Mouse (Mus musculus) thymus, postnatal 4 days (tissue): ENCODE measurements around the gene Gm8094.
A peak's percentile ranks its signal among the peaks of the same experiment; 100 is the strongest.
"Not testable (repeated sequence)": the region's sequence is repeated elsewhere in the genome, so short reads cannot be mapped to it uniquely, and the experiment has no call there.

Source experiments
- DNase-seq: peaks from one replicate; pipeline ENCODE4 v3.0.0; 2021

Gene Gm8094

DNA sequence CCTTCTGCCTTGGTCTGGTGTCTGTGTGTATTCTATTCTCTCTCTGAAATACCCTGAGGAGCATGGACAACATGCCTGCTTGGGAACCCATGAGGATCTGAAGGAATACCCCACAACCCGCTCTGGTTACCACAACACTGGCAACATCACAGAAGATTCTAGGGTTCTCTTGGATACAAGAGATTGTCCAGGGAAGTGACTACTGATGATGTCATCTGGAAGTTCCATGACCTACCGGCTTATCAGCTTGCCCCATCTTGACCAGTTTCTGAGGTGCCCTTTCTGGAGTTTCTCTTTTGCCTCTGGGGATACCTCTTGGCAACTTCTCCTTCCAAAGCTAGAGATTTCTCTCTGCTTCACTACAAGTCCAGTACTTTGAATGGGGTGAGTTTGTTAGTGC, at the start of gene Gm8094:
Gene Gm8094 (minus strand): TSS at position 101 of the 400 bp plus-strand sequence.
- not testable (repeated sequence) for DNase-seq

DNA sequence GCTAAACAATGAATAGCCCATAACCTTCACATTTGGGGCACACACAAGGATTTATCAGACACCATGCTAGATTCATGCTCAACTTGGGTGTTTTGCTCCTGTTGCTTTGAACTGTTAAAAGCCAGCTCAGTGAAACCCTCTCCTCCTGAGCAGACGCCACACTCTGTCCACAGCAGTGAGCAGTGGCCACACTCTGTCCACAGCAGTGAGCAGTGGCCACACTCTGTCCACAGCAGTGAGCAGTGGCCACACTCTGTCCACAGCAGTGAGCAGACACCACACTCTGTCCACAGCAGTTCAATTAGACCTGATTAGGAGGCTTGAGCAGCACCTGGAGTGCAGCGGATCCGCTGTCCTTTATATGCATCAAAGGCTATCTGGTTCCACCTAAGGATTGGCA, 43.2 kb upstream of the Gm8094 start:
- not testable (repeated sequence) for DNase-seq

DNA sequence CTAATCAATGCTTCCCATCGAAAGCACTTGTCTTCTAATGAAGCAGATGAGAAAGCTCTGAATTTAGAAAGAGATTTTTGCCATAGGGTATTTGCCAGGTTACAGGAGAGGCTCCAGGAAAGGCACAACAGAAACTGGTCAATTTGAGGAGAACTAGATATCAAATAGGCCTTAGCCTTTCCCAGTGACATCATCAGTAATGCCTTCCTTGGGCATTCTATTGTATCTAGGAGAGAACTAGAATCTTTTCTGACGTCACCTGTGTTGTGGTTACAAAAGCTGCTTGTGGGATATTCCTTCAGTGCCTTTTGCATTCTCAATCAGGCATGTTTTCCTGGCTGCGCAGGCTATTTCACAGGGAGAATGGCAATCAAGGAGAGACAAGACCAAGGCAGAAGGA, 23.9 kb upstream of the Gm8094 start, which contains the start of gene Gm8104:
Gene Gm8104 (plus strand): TSS at position 301 of the 400 bp plus-strand sequence.
- not testable (repeated sequence) for DNase-seq

DNA sequence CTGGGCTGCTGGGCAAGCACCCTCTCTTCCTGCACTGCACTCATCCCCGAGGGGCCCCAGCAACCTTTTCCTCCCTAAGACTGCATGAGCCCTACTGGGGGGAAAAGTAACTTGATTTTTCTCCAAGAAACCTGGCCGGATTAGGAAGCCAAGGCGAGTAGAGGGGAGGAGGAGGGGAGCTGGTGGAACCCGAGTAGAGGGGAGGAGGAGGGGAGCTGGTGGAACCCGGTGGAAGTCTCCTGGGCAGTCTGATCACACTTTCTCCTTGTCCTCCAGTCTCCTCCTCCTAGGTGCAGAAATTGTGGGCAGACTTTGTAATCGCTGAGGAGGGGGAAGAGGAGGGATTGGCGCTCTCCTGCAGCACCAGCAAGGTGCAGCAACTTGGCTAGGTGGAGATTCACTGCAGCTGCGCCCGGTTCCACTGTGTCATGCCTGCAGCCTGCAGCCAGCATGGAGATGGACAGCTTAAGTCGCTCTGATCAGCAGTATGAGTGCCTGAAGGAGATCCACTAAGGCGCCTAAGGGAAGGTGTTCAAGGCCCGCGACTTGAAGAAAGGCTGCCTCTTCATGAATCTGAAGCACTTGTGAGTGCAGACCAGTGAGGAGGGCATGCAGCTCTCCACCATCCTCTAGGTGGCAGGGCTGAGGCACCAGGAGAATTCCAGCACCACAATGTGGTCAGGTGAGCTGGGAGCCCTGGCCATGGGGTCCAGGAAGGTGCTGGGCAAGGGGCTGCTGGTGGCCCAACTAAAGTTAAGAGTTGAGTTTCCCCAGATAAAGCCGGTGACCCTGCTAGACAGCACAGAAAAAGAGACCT, 12.9 kb upstream of the Gm8094 start:
- not testable (repeated sequence) for DNase-seq

DNA sequence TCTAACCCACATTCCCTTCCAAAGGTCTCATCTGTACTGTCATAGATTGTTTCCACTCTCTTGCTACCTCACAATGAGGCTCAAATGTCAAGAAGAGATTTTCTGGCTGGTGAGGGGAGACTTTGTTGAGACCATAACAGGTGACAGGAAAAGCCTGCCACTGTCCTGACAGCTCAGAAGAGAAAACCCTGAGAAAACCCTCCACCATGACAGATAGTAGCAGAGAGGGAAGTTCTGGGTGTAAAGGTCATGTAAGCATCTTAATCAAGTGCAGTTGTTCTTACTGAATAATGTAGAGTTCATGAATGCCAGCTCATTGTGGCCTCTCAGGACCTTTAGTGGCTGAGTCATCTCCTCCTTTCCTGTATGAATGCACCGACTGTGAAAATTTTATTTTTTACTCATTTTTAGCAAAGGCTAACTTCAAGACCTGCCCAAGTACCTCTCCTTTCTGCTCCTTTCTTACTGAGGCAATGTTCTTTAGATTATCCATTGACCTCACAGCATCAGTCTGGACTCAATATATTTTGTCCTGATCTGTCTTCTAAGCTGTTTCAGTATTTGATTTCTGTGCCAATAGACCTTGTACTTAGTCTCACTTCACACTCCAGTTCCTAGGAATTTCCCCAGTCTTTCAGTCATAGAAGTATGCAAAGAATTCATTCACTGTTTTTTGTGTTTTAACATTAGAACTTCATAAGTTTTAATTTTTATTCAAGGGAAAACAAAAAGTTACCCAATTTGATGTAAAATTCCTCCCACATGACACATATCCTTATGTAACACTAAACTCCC, 8.7 kb upstream of the Gm8094 start:
- DNase-seq = not testable (repeated sequence)

DNA sequence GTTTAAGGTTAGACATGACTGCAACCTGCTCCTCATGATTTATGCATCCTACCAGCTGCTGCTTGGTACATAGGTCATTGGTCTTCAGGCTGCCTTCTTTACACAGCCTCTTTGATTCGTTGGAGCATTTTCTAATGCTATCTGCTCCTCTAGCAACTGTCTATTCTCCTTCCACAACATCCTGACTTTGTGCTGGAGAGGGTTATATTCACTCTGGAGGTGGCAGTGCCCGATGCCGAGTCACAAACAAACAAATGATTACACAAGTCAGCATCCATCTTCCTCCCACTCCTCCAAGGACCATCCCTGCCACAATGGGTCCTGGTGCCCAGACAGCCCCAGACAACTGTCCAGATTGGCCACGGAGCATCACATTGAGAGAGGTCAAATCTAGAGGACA, 16.3 kb downstream of the Gm8094 start:
- DNase-seq = peak; percentile 3

DNA sequence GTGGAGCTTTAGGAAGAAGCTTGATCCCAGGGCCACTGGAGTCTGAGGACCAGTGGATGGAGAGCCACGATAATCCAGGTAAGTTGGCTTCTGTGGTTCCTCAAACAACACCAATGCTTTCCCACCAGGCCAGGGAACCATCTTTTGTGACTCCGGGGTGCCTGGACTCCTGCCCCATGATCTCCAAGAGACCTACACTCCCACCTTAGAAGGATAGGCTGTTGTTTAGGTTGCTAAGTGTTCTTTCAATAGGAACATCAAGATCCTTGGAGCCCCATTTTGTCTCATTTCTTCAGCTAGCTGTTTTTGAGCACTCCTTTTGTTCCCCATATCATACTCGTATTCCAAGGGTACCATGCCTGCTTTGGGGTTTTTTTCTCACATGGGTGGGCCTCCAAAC, 18.4 kb downstream of the Gm8094 start:
- not testable (repeated sequence) for DNase-seq
